ENCODE assay signal across 7 mouse cellular contexts in the genomic region with DNA sequence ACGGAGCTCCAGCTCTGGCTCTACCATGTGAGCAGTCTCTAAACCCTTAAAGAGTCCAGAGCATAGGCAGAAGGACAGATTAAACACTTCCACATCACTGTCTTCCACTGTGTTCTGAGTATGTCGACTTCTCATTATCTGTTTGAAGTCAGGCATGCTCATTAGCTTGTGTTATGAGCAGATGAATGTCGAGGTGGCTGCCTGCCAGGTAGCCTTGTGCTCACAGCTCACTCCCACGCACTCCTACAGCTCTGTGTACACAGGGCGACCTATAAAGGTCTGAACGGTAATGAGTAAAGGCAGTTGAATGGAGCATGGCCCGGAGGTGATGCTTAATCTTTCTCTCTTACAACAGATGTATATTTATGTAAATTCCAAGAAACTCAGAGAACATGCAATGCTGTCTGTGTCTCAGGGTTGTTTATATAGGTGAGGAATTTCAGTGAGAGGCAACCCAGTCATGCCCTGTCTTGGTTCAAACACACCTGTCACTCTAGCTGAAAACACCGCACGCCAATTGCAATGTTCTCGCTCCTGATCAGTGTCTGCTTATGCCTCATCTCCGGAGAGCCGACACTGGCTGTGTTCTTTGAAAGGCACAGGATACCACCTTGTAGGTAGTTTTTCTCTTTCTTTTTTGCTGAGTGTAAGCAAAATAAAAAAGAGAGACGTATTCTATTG.
DNase-seq lines count a peak whose midpoint lies in the region; ATAC-seq lines count a peak whose summit lies in the region.

No protein-coding gene starts in this region.

- no peak overlapping the region for H3K4me2 ChIP-seq in liver, embryonic 12.5 days
- H3K4me2 ChIP-seq in embryonic facial prominence, embryonic 13.5 days: no peak overlapping the region

- H3K4me3 ChIP-seq in liver, embryonic 12.5 days: no peak overlapping the region
- H3K4me3 ChIP-seq in embryonic facial prominence, embryonic 13.5 days: no peak overlapping the region

- H3K9ac ChIP-seq in liver, embryonic 12.5 days: no peak overlapping the region
- no peak overlapping the region for H3K9ac ChIP-seq in embryonic facial prominence, embryonic 13.5 days

- no peaks in the 10 kb centered on the region for H3K27me3 ChIP-seq in liver, embryonic 12.5 days (replicated peaks)
- no peaks in the 10 kb centered on the region for H3K27me3 ChIP-seq in embryonic facial prominence, embryonic 13.5 days

- no peak overlapping the region for H3K27ac ChIP-seq in liver, embryonic 12.5 days
- H3K27ac ChIP-seq in embryonic facial prominence, embryonic 13.5 days: no peak overlapping the region

- 0 out of 2 replicates have a peak, but pooled peaks cover 7% of the 10 kb centered on the region for H3K4me1 ChIP-seq in liver, embryonic 12.5 days
- H3K4me1 ChIP-seq in embryonic facial prominence, embryonic 13.5 days: peaks cover 15% of the 10 kb centered on the region

- no peaks in the 10 kb centered on the region for H3K9me3 ChIP-seq in liver, embryonic 12.5 days (replicated peaks)
- no peaks in the 10 kb centered on the region for H3K9me3 ChIP-seq in embryonic facial prominence, embryonic 13.5 days

- ATAC-seq in liver, embryonic 12.5 days: no peak
- ATAC-seq in embryonic facial prominence, embryonic 13.5 days (ENCODE audit: insufficient number of reproducible peaks, insufficient read depth, low FRiP score, low TSS enrichment, low read depth): 0 out of 2 replicates have a peak, but pooled peaks have one; percentile 43

- peak; percentile 50 for DNase-seq in liver
- DNase-seq in adrenal gland, postnatal 14 days: peak; percentile 34
- DNase-seq in large intestine, adult 2 months (ENCODE audit: low read depth, low spot score): peak; percentile 51
- DNase-seq in right cerebral cortex, postnatal 10 days (ENCODE audit: low spot score in 2 of 2): peak; percentile 43 to 57
- DNase-seq in gastrocnemius, postnatal 4 days (ENCODE audit: low spot score in 2 of 2): no peak

- no peaks in the 10 kb centered on the region for H3K36me3 ChIP-seq in liver, embryonic 12.5 days
- H3K36me3 ChIP-seq in embryonic facial prominence, embryonic 13.5 days: no peaks in the 10 kb centered on the region

- WGBS in liver, embryonic 12.5 days (ENCODE audit: insufficient replicate concordance): 57% methylated on average over 13 of the region's 13 CpGs
- 57% methylated on average over 13 of the region's 13 CpGs for WGBS in embryonic facial prominence, embryonic 13.5 days
- WGBS in large intestine, adult 2 months: 39% methylated on average over 13 of the region's 13 CpGs

Comparison
In these comparisons a context has a peak if more than half of its experiments do, and no peak if none do; other contexts are left out.
1. DNase-seq: peak in liver (single experiment), adrenal gland, postnatal 14 days (single experiment), large intestine, adult 2 months (single experiment) and right cerebral cortex, postnatal 10 days (2 of 2); none in gastrocnemius, postnatal 4 days (0 of 2).